Mouse (Mus musculus): ENCODE data around the gene Ccdc177.

GRCm38 (mm10) chr12:80788188-80788587 lies 27.7 kb upstream of the Ccdc177 start:
- TF ChIP-seq CTCF (IDR thresholded peaks at IDR 0.05 in 2 of 3, conservative IDR thresholded peaks at IDR 0.05 in 1 of 3; ENCODE audit: control insufficient read depth in 1 of 3, insufficient read depth in 1 of 3, low read depth in 2 of 3, low read length in 3 of 3, poor library complexity in 1 of 3, severe bottlenecking in 1 of 3) = no peak
- TF ChIP-seq MEF2A (IDR thresholded peaks at IDR 0.05; ENCODE audit: extremely low read depth, insufficient replicate concordance, low read depth, low read length, poor library complexity, severe bottlenecking) = no peak
